Mouse (Mus musculus): ENCODE results near the gene Ms4a15.

Ms4a15 gene

GRCm38 (mm10) chr19:10993150-10993549 is at the start of gene Ms4a15:
Ms4a15 (minus strand) TSS chr19:10993250.
- ATAC-seq (ENCODE audit: insufficient number of reproducible peaks, low FRiP score, low TSS enrichment): no peak

GRCm38 (mm10) chr19:11037570-11037969 is 44.5 kb upstream of the Ms4a15 start:
- ATAC-seq (ENCODE audit: insufficient number of reproducible peaks, low FRiP score, low TSS enrichment): no peak

DNA sequence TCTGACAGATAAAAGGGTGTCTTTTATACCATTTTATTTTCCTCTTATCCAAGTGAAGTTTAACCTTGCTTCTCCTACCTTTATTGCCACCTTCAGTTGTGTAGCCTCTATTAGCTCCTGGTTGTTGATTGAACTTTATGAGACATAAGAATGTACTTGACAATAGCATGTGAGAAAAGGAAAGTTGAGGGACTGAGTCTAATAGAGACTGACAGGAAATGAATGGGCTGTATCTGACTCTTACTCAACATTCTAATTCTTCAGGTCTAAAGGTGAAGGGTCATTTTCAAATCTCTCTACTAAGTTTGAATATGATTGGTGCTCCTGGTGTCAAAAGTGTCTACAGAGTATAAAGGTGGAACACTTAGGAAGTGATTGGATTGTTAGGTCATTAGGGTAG is 29.3 kb upstream of the Ms4a15 start:
- ATAC-seq (ENCODE audit: insufficient number of reproducible peaks, low FRiP score, low TSS enrichment): no peak

GRCm38 (mm10) chr19:11017891-11018290 is 24.8 kb upstream of the Ms4a15 start, which contains the start of gene Ms4a18:
Ms4a18 (minus strand) TSS chr19:11018031.
- no peak for ATAC-seq (ENCODE audit: insufficient number of reproducible peaks, low FRiP score, low TSS enrichment)

- no peak for ATAC-seq (ENCODE audit: insufficient number of reproducible peaks, low FRiP score, low TSS enrichment)
These were observed 24.2 kb upstream of the Ms4a15 start for GRCm38 (mm10) chr19:11017251-11017650.

GRCm38 (mm10) chr19:11015998-11016397 is 22.9 kb upstream of the Ms4a15 start:
- no peak for ATAC-seq (ENCODE audit: insufficient number of reproducible peaks, low FRiP score, low TSS enrichment)

DNA sequence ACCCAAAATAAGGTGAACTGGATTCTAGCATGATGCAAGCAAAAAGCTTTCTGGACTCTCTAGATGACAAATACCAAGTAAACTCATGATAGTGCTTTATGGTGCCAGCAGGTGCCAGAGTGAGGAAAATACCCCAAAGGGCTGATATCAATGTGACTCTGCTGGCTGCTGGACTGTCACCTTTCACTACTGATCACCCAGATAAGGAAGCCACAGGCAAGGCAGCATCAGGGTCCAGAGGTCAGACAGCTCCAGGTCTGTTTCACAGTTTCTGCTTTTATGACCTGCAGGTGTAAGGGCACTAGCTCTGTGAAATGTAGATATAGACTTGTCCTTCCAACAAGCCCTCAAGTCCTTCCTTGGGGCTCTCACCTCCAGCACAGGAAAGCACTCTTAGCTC is 22.4 kb upstream of the Ms4a15 start:
- no peak for ATAC-seq (ENCODE audit: insufficient number of reproducible peaks, low FRiP score, low TSS enrichment)

DNA sequence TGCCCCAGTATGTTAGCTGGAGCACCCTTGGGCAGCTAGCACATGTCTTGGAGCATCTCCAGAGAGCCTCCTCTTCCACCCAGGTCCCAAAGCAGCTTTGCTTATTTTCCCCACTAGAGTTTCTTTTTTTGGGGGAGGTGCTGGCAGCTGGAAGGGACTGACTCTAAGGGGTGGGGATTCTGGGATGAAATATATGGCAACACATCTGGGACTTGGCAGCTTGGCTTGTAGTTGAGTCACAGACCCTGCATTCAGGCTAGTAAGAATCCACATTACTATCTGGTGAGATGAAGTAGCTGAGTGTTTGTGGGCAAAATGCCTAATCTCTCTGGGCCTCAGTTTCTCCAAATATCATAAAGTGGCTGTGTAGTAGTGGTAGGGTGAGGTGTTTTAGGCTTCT is 1.1 kb downstream of the Ms4a15 start:
- no peak for ATAC-seq (ENCODE audit: insufficient number of reproducible peaks, low FRiP score, low TSS enrichment)

DNA sequence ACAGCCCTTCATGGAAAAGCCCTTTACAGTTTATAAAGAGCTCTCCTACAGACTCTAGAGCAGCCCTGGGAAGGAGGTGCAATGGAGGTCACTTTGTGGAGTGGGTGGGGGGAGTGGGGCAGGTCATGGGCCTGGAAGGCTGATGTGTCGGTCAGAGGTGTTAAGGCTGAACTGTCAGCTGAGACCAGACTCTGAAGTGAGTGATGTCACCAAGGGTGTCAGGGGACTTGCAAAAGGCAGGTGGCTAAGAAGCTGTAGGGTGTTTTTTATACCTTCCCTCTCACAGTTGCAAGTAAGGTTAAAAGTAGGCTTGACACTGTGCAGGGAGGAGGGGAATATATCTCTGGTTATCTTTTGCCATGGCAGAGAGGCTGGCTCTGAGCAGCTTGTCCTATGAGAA is 2.3 kb downstream of the Ms4a15 start:
- no peak for ATAC-seq (ENCODE audit: insufficient number of reproducible peaks, low FRiP score, low TSS enrichment)

- no peak for ATAC-seq (ENCODE audit: insufficient number of reproducible peaks, low FRiP score, low TSS enrichment)
These were observed 4.5 kb downstream of the Ms4a15 start for GRCm38 (mm10) chr19:10988563-10988962.

- ATAC-seq (ENCODE audit: insufficient number of reproducible peaks, low FRiP score, low TSS enrichment): no peak
These were observed 7.2 kb downstream of the Ms4a15 start for GRCm38 (mm10) chr19:10985889-10986288.

DNA sequence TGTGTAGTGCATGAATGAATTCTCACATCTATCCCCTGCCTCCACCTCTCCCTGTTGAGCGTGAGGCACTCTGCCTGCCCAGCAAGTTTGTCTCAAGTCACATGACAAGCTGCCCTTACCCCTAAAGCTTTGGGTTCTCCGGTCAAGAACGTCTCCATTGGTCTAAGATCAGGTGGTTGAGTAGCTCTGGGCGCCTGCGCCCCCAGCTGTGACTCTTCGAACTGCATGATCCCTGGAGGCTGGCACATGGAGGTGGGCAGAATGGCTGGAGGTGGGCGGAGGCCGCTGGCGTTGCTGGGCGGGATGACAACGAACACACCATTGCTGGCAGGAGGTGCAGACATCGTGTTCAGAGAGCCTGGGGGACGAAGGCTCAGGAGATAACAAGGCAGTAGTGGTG is 8.5 kb downstream of the Ms4a15 start:
- ATAC-seq (ENCODE audit: insufficient number of reproducible peaks, low FRiP score, low TSS enrichment): no peak

DNA sequence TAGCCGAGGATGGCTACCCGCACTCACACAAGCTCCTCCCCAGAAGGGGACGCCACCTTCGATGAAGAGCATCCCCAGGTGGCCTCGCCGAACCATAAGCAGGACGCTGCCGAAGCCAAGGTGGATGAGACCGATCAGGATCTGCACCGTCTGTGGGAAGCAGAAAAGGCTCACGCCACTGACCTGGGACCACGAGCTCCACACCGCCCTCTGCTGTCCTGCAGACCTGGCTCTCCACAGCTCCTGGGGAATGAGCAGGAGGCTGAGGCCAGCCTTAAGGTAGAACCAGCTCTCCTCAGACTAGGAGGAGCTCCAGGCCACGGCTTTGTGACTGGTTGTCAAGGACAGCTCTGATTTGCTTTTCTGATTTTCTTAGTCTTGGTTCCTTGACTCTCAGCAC is 9.9 kb downstream of the Ms4a15 start:
- ATAC-seq (ENCODE audit: insufficient number of reproducible peaks, low FRiP score, low TSS enrichment): no peak; the same call in 1 of the 2 replicates

- ATAC-seq (ENCODE audit: insufficient number of reproducible peaks, low FRiP score, low TSS enrichment): no peak
These were observed 12.8 kb downstream of the Ms4a15 start for GRCm38 (mm10) chr19:10980210-10980609.

DNA sequence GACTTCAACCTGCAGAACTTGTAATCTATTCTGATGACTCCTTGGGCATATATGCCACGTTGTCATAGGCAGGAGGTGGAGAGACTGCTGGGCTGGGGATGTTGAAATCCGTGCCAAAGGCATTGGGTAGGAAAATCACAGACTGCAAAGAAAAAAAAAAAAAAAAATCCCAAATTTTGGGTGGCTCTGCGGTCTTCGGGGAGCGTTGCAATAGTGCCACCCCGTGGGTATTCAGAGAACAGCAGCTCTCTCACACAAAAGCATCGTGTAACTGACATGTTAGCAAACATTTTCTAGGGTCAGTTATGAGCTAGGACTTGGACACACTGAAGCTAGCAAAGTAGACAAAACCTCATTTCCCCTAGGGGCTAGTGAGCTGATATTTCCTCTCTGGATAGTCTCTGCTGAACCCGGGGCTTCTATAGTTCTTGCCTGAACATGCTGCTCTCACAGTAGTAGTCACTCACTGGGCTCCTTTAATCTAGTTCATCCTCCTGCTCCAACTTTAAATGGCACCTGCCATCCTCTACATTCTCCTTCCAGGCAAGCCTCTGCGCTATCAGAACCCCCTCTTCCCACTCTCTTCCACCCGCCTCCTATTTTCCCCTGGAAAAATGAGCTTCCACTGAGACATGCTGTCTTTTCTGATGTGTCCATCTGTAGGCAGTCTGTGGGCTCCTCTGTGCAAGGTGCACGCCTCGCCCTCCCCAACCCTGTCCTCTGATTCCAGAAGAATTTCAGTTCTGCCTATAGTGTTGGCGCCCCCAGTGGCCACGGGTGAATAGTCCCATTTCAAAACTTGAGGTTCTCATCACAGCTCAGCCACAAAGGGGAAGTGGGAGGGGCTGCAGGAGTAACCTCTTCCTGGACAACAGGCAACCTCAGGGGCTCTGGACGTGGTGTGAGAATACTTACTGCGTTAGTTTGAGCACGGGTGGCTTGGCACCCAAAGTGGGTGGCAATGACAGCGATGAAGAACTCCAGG is 13.6 kb downstream of the Ms4a15 start:
- ATAC-seq (ENCODE audit: insufficient number of reproducible peaks, low FRiP score, low TSS enrichment): peak; percentile 75

DNA sequence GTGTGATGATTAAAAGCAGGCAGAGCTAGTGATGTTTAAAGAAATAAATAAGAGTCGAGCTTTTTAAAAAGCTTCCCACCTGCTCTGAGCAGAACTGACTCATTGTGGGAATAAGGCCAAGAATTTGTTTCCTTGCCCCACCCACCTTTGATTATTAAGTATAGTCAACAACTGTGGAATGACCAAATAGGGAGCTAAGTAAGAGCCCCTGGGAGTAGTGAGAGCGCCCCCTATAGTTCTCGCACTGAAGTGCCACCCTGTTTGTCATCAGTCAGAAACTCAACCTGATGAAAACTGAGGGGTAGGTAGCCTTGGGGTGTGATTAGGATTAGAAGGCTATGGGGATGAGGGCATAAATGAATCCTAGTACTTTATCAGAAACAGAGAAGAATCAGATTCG is 16.7 kb downstream of the Ms4a15 start:
- no peak for ATAC-seq (ENCODE audit: insufficient number of reproducible peaks, low FRiP score, low TSS enrichment)

DNA sequence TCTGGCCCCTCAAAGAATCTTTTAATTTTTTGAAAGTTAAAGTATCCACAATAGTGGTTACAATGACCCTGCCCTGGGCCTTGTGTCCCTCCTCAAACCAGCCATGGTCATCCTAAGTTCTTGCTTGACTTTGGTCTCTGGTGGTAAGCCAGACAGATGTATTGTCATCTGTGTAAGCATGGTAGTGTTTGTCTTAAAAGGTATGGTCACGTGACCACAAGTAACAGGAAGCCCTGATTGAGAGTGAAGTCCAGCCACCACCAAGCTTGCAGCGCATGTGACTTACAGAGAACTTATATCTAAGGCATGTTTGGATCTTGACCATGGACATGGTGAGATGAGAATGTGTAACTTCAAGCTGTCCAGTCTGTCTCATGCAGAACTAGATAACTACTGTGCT is 17.9 kb downstream of the Ms4a15 start:
- ATAC-seq (ENCODE audit: insufficient number of reproducible peaks, low FRiP score, low TSS enrichment): no peak

- no peak for ATAC-seq (ENCODE audit: insufficient number of reproducible peaks, low FRiP score, low TSS enrichment)
These were observed 18.7 kb downstream of the Ms4a15 start, which contains the start of gene Ms4a10 for GRCm38 (mm10) chr19:10974238-10974865. Ms4a10 (minus strand) TSS chr19:10974670.

- no peak for ATAC-seq (ENCODE audit: insufficient number of reproducible peaks, low FRiP score, low TSS enrichment)
These were observed 19.9 kb downstream of the Ms4a15 start for GRCm38 (mm10) chr19:10973187-10973586.

DNA sequence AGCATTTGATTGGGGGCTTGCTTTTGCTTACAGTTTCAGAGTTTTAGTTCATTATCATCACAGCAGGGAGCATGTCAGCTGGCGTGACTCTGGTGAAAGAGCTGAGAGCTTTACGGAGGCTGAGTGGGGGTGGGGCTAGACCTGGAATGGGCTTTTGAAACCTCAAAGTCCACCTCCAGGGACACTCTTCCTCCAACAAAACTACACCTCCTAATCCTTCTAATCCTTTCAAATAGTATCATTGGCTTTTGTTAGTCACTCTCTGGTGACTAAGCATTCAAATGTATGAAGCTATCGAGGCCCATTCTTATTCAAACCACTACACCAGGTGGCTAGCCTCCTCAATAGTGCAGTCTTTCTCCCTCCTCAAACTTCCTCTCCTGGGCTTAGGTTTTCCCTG is 20.4 kb downstream of the Ms4a15 start:
- ATAC-seq (ENCODE audit: insufficient number of reproducible peaks, low FRiP score, low TSS enrichment): no peak

- no peak for ATAC-seq (ENCODE audit: insufficient number of reproducible peaks, low FRiP score, low TSS enrichment)
These were observed 22.6 kb downstream of the Ms4a15 start for GRCm38 (mm10) chr19:10970457-10970856.

Data from cerebellum, adult (tissue).